Mouse (Mus musculus): ENCODE data around the gene Klf13.

- TF ChIP-seq POLR2A (IDR thresholded peaks at IDR 0.05; ENCODE audit: borderline replicate concordance, extremely low read depth, low read depth, low read length) (no peak), CTCF (IDR thresholded peaks at IDR 0.05; ENCODE audit: insufficient read depth, low read length) (no peak)
Observed at GRCm38 (mm10) chr7:63877610-63878009, 61.1 kb downstream of the Klf13 start.

Data from lung, adult 2 months (tissue).